Mouse (Mus musculus) hindbrain, embryonic 11.5 days (tissue): ENCODE results near the gene Atp6v0d1. TPM values are rescaled to one million over a fixed set of nuclear protein-coding genes. Genes with fewer than 3 reads are reported as not detected.

ENCODE experiments used
- ATAC-seq: fragments of 200-750 bp; cut with Nextera tagmentation; 2 replicates; pipeline ENCODE4 v1.8.0; 2017; ENCODE audit warnings: mild to moderate bottlenecking, moderate TSS enrichment, moderate library complexity; ENCODE audit not compliant: low FRiP score
- DNase-seq: peaks from one replicate; pipeline ENCODE4 v3.0.0-alpha.2; 2015; ENCODE audit warnings: low spot score
- H3K27ac ChIP-seq: fragments of 300-500 bp; sonication (generic); 2 replicates; pipeline ENCODE4 v1.5.1; 2014; ENCODE audit warnings: mild to moderate bottlenecking, low read depth, low read length
- H3K27me3 ChIP-seq: fragments of 300-500 bp; sonication (generic); 2 replicates; pipeline ENCODE4 v1.6.1; 2014; ENCODE audit warnings: mild to moderate bottlenecking, low read length, moderate library complexity, mixed read lengths; ENCODE audit not compliant: control insufficient read depth, insufficient read depth
- H3K36me3 ChIP-seq: fragments of 300-500 bp; sonication (generic); 2 replicates; pipeline ENCODE4 v1.6.1; 2014; ENCODE audit warnings: mild to moderate bottlenecking, low read length, moderate library complexity, mixed read lengths; ENCODE audit not compliant: control insufficient read depth, insufficient read depth
- H3K4me1 ChIP-seq: fragments of 300-500 bp; sonication (generic); replicated peaks from 2 replicates; pipeline ENCODE4 v1.6.1; 2014; ENCODE audit warnings: low read length, mixed read lengths; ENCODE audit not compliant: control insufficient read depth, insufficient read depth
- H3K4me2 ChIP-seq: fragments of 300-500 bp; sonication (generic); replicated peaks from 2 replicates; pipeline ENCODE4 v1.6.1; 2014; ENCODE audit warnings: mild to moderate bottlenecking, low read depth, low read length
- H3K4me3 ChIP-seq: fragments of 300-500 bp; sonication (generic); 2 replicates; pipeline ENCODE4 v1.5.1; 2014; ENCODE audit warnings: low read depth, low read length
- H3K9ac ChIP-seq: fragments of 300-500 bp; sonication (generic); 2 replicates; pipeline ENCODE4 v1.6.1; 2014; ENCODE audit warnings: low read depth, low read length
- H3K9me3 ChIP-seq: fragments of 300-500 bp; sonication (generic); 2 replicates; pipeline ENCODE4 v1.6.1; 2016; ENCODE audit warnings: low read length; ENCODE audit not compliant: control insufficient read depth
- WGBS: fragments of 180-500 bp; shearing (Covaris S2); extraction: QIAGEN DNeasy Blood & Tissue Kit; methylation state at CpG from one replicate; pipeline ENCODE4 v1.1.7; 2014; 5-methylcytosine and 5-hydroxymethylcytosine counted together
- polyA plus RNA-seq: library from polyadenylated mRNA; unstranded; fragments of >200 nt; fragmentation: Nextera tagmentation; extraction: Ambion mirVana; gene quantifications from 2 replicates; pipeline ENCODE4 v1.2.1, GENCODE M21; 2014

Atp6v0d1 gene
- polyA plus RNA-seq, 1 experiment from 2014 or later = 141 TPM

GRCm38 (mm10) chr8:105516018-105516645 lies 49.7 kb downstream of the Atp6v0d1 start:
- peak; percentile 90 for DNase-seq
- H3K27ac ChIP-seq = peak overlapping the region; percentile 47; the same call in 1 of the 2 replicates
- peaks cover 2% of the 10 kb centered on the region; the same call in 1 of the 2 replicates for H3K27me3 ChIP-seq
- H3K36me3 ChIP-seq = no peaks in the 10 kb centered on the region
- no peaks in the 10 kb centered on the region for H3K9me3 ChIP-seq
- peaks cover 21% of the 10 kb centered on the region for H3K4me1 ChIP-seq
- ATAC-seq = peak; percentile 62
- 10% methylated on average over 12 of the region's 12 CpGs for WGBS
- H3K4me2 ChIP-seq = peak overlapping the region; percentile 38
- H3K9ac ChIP-seq = peak overlapping the region; percentile 49; the same call in 1 of the 2 replicates
- no peak overlapping the region for H3K4me3 ChIP-seq

GRCm38 (mm10) chr8:105514656-105515055 lies 51.2 kb downstream of the Atp6v0d1 start:
- WGBS = 78% methylated on average over 5 of the region's 5 CpGs
- Histone ChIP-seq H3K27me3 (peaks cover 2% of the 10 kb centered on the region; the same call in 1 of the 2 replicates), H3K36me3 (no peaks in the 10 kb centered on the region), H3K4me2 (no peak overlapping the region), H3K4me1 (peaks cover 10% of the 10 kb centered on the region), H3K4me3 (no peak overlapping the region), H3K9ac (no peak overlapping the region), H3K9me3 (no peaks in the 10 kb centered on the region), H3K27ac (no peak overlapping the region)
- no peak for ATAC-seq
- no peak for DNase-seq

GRCm38 (mm10) chr8:105514194-105514593 lies 51.7 kb downstream of the Atp6v0d1 start:
- Histone ChIP-seq H3K4me3 (no peak overlapping the region), H3K4me1 (peaks cover 5% of the 10 kb centered on the region), H3K9me3 (no peaks in the 10 kb centered on the region), H3K27ac (no peak overlapping the region), H3K27me3 (peaks cover 2% of the 10 kb centered on the region; the same call in 1 of the 2 replicates), H3K9ac (no peak overlapping the region), H3K4me2 (no peak overlapping the region), H3K36me3 (no peaks in the 10 kb centered on the region)
- DNase-seq = no peak
- ATAC-seq = no peak
- WGBS = 87% methylated on average over 6 of the region's 6 CpGs

- H3K27me3 ChIP-seq = no peaks in the 10 kb centered on the region
- no peak overlapping the region for H3K4me3 ChIP-seq
- no peak overlapping the region for H3K27ac ChIP-seq
- no peak overlapping the region for H3K9ac ChIP-seq
- 55% methylated on average over 12 of the region's 12 CpGs for WGBS
- H3K9me3 ChIP-seq = no peaks in the 10 kb centered on the region
- ATAC-seq = no peak
- no peak for DNase-seq
- H3K4me1 ChIP-seq = no peaks in the 10 kb centered on the region
- no peaks in the 10 kb centered on the region for H3K36me3 ChIP-seq
- no peak overlapping the region for H3K4me2 ChIP-seq
Observed at GRCm38 (mm10) chr8:105509997-105510735, 55.7 kb downstream of the Atp6v0d1 start.

GRCm38 (mm10) chr8:105508758-105509157 lies 57.1 kb downstream of the Atp6v0d1 start:
- ATAC-seq = no peak
- no peak overlapping the region for H3K4me3 ChIP-seq
- H3K9me3 ChIP-seq = no peaks in the 10 kb centered on the region
- DNase-seq = no peak
- H3K4me1 ChIP-seq = no peaks in the 10 kb centered on the region
- no peaks in the 10 kb centered on the region for H3K36me3 ChIP-seq
- H3K27me3 ChIP-seq = no peaks in the 10 kb centered on the region
- H3K9ac ChIP-seq = 0 out of 2 replicates have a peak overlapping the region, but pooled peaks have one; percentile 24
- WGBS = 54% methylated on average over 1 of the region's 2 CpGs
- H3K4me2 ChIP-seq = no peak overlapping the region
- H3K27ac ChIP-seq = no peak overlapping the region

- no peak overlapping the region for H3K27ac ChIP-seq
- no peak overlapping the region for H3K9ac ChIP-seq
- 86% methylated on average over 6 of the region's 6 CpGs for WGBS
- H3K4me1 ChIP-seq = no peaks in the 10 kb centered on the region
- no peaks in the 10 kb centered on the region for H3K9me3 ChIP-seq
- ATAC-seq = no peak
- no peaks in the 10 kb centered on the region for H3K27me3 ChIP-seq
- no peaks in the 10 kb centered on the region for H3K36me3 ChIP-seq
- no peak overlapping the region for H3K4me3 ChIP-seq
- no peak overlapping the region for H3K4me2 ChIP-seq
- no peak for DNase-seq
Observed at GRCm38 (mm10) chr8:105506977-105507376, 58.9 kb downstream of the Atp6v0d1 start.

- no peaks in the 10 kb centered on the region for H3K27me3 ChIP-seq
- WGBS = 90% methylated on average over 3 of the region's 3 CpGs
- DNase-seq (no peak), ATAC-seq (no peak)
- H3K4me3 ChIP-seq = no peak overlapping the region
- H3K4me1 ChIP-seq = no peaks in the 10 kb centered on the region
- no peak overlapping the region for H3K27ac ChIP-seq
- no peaks in the 10 kb centered on the region for H3K36me3 ChIP-seq
- no peak overlapping the region for H3K9ac ChIP-seq
- no peaks in the 10 kb centered on the region for H3K9me3 ChIP-seq
- no peak overlapping the region for H3K4me2 ChIP-seq
Observed at GRCm38 (mm10) chr8:105504617-105505016, 61.2 kb downstream of the Atp6v0d1 start.

GRCm38 (mm10) chr8:105499787-105500186 lies 66.1 kb downstream of the Atp6v0d1 start:
- H3K9me3 ChIP-seq = no peaks in the 10 kb centered on the region
- no peak overlapping the region for H3K27ac ChIP-seq
- no peak overlapping the region for H3K9ac ChIP-seq
- no peak for ATAC-seq
- H3K27me3 ChIP-seq = no peaks in the 10 kb centered on the region
- DNase-seq = no peak
- H3K4me2 ChIP-seq = no peak overlapping the region
- H3K36me3 ChIP-seq = no peaks in the 10 kb centered on the region
- H3K4me3 ChIP-seq = no peak overlapping the region
- WGBS = 69% methylated on average over 12 of the region's 12 CpGs
- H3K4me1 ChIP-seq = peaks cover 4% of the 10 kb centered on the region; the same call in 1 of the 2 replicates
